Mouse (Mus musculus): ENCODE results near the gene Gng8.

The Gng8 gene

GRCm38 (mm10) chr7:16876006-16876405 is 15.6 kb upstream of the Gng8 start:
- DNase-seq (ENCODE audit: low spot score) = no peak

- DNase-seq (ENCODE audit: low spot score) = peak; percentile 94
Measured at GRCm38 (mm10) chr7:16876608-16877007, 15.0 kb upstream of the Gng8 start.

- DNase-seq (ENCODE audit: low spot score) = no peak
Measured at GRCm38 (mm10) chr7:16877717-16878116, 13.9 kb upstream of the Gng8 start.

GRCm38 (mm10) chr7:16879796-16880547 is 11.6 kb upstream of the Gng8 start:
- peak; percentile 95 for DNase-seq (ENCODE audit: low spot score)

- no peak for DNase-seq (ENCODE audit: low spot score)
Measured at GRCm38 (mm10) chr7:16880615-16881014, 11.0 kb upstream of the Gng8 start.

- DNase-seq (ENCODE audit: low spot score) = no peak
Measured at GRCm38 (mm10) chr7:16883162-16883561, 8.4 kb upstream of the Gng8 start.

- no peak for DNase-seq (ENCODE audit: low spot score)
Measured at GRCm38 (mm10) chr7:16884334-16884733, 7.3 kb upstream of the Gng8 start.

- DNase-seq (ENCODE audit: low spot score) = no peak
Measured at GRCm38 (mm10) chr7:16885271-16885776, 6.3 kb upstream of the Gng8 start.

- DNase-seq (ENCODE audit: low spot score) = no peak
Measured at GRCm38 (mm10) chr7:16885905-16886304, 5.7 kb upstream of the Gng8 start.

GRCm38 (mm10) chr7:16890536-16890935 is 1.1 kb upstream of the Gng8 start:
- DNase-seq (ENCODE audit: low spot score) = peak; percentile 41

- peak; percentile 90 for DNase-seq (ENCODE audit: low spot score)
Measured at GRCm38 (mm10) chr7:16890944-16891343, 642 bp upstream of the Gng8 start.

- DNase-seq (ENCODE audit: low spot score) = no peak
Measured at GRCm38 (mm10) chr7:16892352-16892730, 755 bp downstream of the Gng8 start.

GRCm38 (mm10) chr7:16893612-16894011 is 2.0 kb downstream of the Gng8 start:
- no peak for DNase-seq (ENCODE audit: low spot score)

GRCm38 (mm10) chr7:16894279-16894678 is 2.7 kb downstream of the Gng8 start:
- no peak for DNase-seq (ENCODE audit: low spot score)

- peak; percentile 91 for DNase-seq (ENCODE audit: low spot score)
Measured at GRCm38 (mm10) chr7:16895000-16895399, 3.4 kb downstream of the Gng8 start.

GRCm38 (mm10) chr7:16895511-16895910 is 3.9 kb downstream of the Gng8 start:
- DNase-seq (ENCODE audit: low spot score) = no peak

GRCm38 (mm10) chr7:16900526-16900925 is 8.9 kb downstream of the Gng8 start:
- no peak for DNase-seq (ENCODE audit: low spot score)

GRCm38 (mm10) chr7:16903439-16903955 is 11.9 kb downstream of the Gng8 start:
- no peak for DNase-seq (ENCODE audit: low spot score)

- no peak for DNase-seq (ENCODE audit: low spot score)
Measured at GRCm38 (mm10) chr7:16904120-16904675, 12.6 kb downstream of the Gng8 start.

GRCm38 (mm10) chr7:16905491-16906021 is 14.0 kb downstream of the Gng8 start:
- DNase-seq (ENCODE audit: low spot score) = no peak

- no peak for DNase-seq (ENCODE audit: low spot score)
Measured at GRCm38 (mm10) chr7:16906281-16906680, 14.7 kb downstream of the Gng8 start, which contains the start of gene Ptgir. Gene Ptgir (plus strand): TSS chr7:16906490.

- DNase-seq (ENCODE audit: low spot score) = no peak
Measured at GRCm38 (mm10) chr7:16906889-16907559, 15.4 kb downstream of the Gng8 start.

All from embryo, embryonic 10.5 days (tissue).